Mouse (Mus musculus) cerebellum, adult 2 months (tissue): ENCODE data around the gene Rarg.

Experiments
- CTCF ChIP-seq: fragments of 200-500 bp; IDR thresholded peaks from 2 replicates; pipeline ENCODE4 v1.5.1; 2011; ENCODE audit warnings: low read depth, mild to moderate bottlenecking, control low read depth, low read length, moderate library complexity, borderline replicate concordance; ENCODE audit not compliant: insufficient read depth
- POLR2A ChIP-seq: fragments of 200-500 bp; IDR thresholded peaks from 2 replicates; pipeline ENCODE4 v1.6.1; 2011; ENCODE audit warnings: low read length, control low read depth, borderline replicate concordance; ENCODE audit not compliant: insufficient read depth

DNA sequence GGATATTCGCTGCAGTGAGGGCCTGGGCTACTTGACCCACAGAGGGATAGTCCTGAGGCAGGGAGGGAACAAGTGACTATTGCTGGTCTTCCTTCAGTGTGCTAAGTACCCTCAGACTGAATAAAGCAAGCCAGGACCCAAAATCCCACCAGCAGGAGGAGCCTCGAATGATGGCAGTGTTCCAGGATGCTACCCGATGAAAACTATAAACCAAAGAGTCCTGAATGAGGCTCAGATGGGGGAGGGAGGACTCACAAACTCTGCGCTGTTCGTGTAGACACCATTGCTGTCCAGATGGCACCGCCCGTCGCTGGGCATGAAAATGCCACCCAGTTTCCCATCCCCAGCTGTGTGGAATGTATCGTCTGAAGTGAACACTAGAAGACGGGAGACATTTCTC is 34.9 kb downstream of the Rarg start:
- TF ChIP-seq POLR2A (no peak), CTCF (no peak)
